Mouse (Mus musculus): ENCODE data around the gene Fut1. TPM values are rescaled to one million over a fixed set of nuclear protein-coding genes. Genes with fewer than 3 reads are reported as not detected.

Fut1 gene
- not detected for polyA plus RNA-seq (2014; fragmentation: Illumina TruSeq; extraction: RNeasy Lipid Tissue Mini Kit (QIAGEN cat#74804); ENCODE audit: insufficient read depth, low read depth, low replicate concordance)

GRCm38 (mm10) chr7:45617042-45617695 is at the start of gene Fut1:
Fut1 (plus strand) TSS chr7:45617289.

GRCm38 (mm10) chr7:45570103-45570741 is 46.9 kb upstream of the Fut1 start, which contains the start of gene Bcat2:
Bcat2 (plus strand) TSS chr7:45570153.

GRCm38 (mm10) chr7:45621443-45621842 is 4.4 kb downstream of the Fut1 start, which contains the start of gene Izumo1:
Izumo1 (plus strand) TSS chr7:45621811.

GRCm38 (mm10) chr7:45627261-45627660 is 10.2 kb downstream of the Fut1 start, which contains the start of gene Rasip1:
Rasip1 (plus strand) TSS chr7:45627488.

GRCm38 (mm10) chr7:45639561-45640027 is 22.5 kb downstream of the Fut1 start, which contains the start of gene Mamstr:
Mamstr (plus strand) TSS chr7:45639977.

GRCm38 (mm10) chr7:45666161-45666560 is 49.1 kb downstream of the Fut1 start, which contains the start of gene Fut2:
Fut2 (minus strand) TSS chr7:45666394.

Other genes starting within 250 kb of the Fut1 start
- not detected for gene Lin7b, start 246.7 kb upstream of the Fut1 start, polyA plus RNA-seq (2014; fragmentation: Illumina TruSeq; extraction: RNeasy Lipid Tissue Mini Kit (QIAGEN cat#74804); ENCODE audit: insufficient read depth, low read depth, low replicate concordance)
- 123 TPM for gene Snrnp70, start 221.5 kb upstream of the Fut1 start, polyA plus RNA-seq (2014; fragmentation: Illumina TruSeq; extraction: RNeasy Lipid Tissue Mini Kit (QIAGEN cat#74804); ENCODE audit: insufficient read depth, low read depth, low replicate concordance)
- gene Kcna7, start 211.6 kb upstream of the Fut1 start, polyA plus RNA-seq (2014; fragmentation: Illumina TruSeq; extraction: RNeasy Lipid Tissue Mini Kit (QIAGEN cat#74804); ENCODE audit: insufficient read depth, low read depth, low replicate concordance), result not detected
- 3.0 TPM for gene Ntf5, start 203.6 kb upstream of the Fut1 start, polyA plus RNA-seq (2014; fragmentation: Illumina TruSeq; extraction: RNeasy Lipid Tissue Mini Kit (QIAGEN cat#74804); ENCODE audit: insufficient read depth, low read depth, low replicate concordance)
- gene Lhb, start 196.5 kb upstream of the Fut1 start, polyA plus RNA-seq (2014; fragmentation: Illumina TruSeq; extraction: RNeasy Lipid Tissue Mini Kit (QIAGEN cat#74804); ENCODE audit: insufficient read depth, low read depth, low replicate concordance), result 5.9 TPM
- 8.9 TPM for gene Gys1, start 182.4 kb upstream of the Fut1 start, polyA plus RNA-seq (2014; fragmentation: Illumina TruSeq; extraction: RNeasy Lipid Tissue Mini Kit (QIAGEN cat#74804); ENCODE audit: insufficient read depth, low read depth, low replicate concordance)
- gene Ruvbl2, start 179.2 kb upstream of the Fut1 start, polyA plus RNA-seq (2014; fragmentation: Illumina TruSeq; extraction: RNeasy Lipid Tissue Mini Kit (QIAGEN cat#74804); ENCODE audit: insufficient read depth, low read depth, low replicate concordance), result 33.3 TPM
- 2,902 TPM for gene Ftl1, start 157.4 kb upstream of the Fut1 start, polyA plus RNA-seq (2014; fragmentation: Illumina TruSeq; extraction: RNeasy Lipid Tissue Mini Kit (QIAGEN cat#74804); ENCODE audit: insufficient read depth, low read depth, low replicate concordance)
- gene Bax, start 150.4 kb upstream of the Fut1 start, polyA plus RNA-seq (2014; fragmentation: Illumina TruSeq; extraction: RNeasy Lipid Tissue Mini Kit (QIAGEN cat#74804); ENCODE audit: insufficient read depth, low read depth, low replicate concordance), result 93.3 TPM
- not detected for gene Tulp2, start 135.4 kb upstream of the Fut1 start, polyA plus RNA-seq (2014; fragmentation: Illumina TruSeq; extraction: RNeasy Lipid Tissue Mini Kit (QIAGEN cat#74804); ENCODE audit: insufficient read depth, low read depth, low replicate concordance)
- not detected for gene Gm45808, start 130.5 kb upstream of the Fut1 start, polyA plus RNA-seq (2014; fragmentation: Illumina TruSeq; extraction: RNeasy Lipid Tissue Mini Kit (QIAGEN cat#74804); ENCODE audit: insufficient read depth, low read depth, low replicate concordance)
- 5.0 TPM for gene Dhdh, start 128.5 kb upstream of the Fut1 start, polyA plus RNA-seq (2014; fragmentation: Illumina TruSeq; extraction: RNeasy Lipid Tissue Mini Kit (QIAGEN cat#74804); ENCODE audit: insufficient read depth, low read depth, low replicate concordance)
- 134 TPM for gene Nucb1, start 106.9 kb upstream of the Fut1 start, polyA plus RNA-seq (2014; fragmentation: Illumina TruSeq; extraction: RNeasy Lipid Tissue Mini Kit (QIAGEN cat#74804); ENCODE audit: insufficient read depth, low read depth, low replicate concordance)
- gene Ppp1r15a, start 91.0 kb upstream of the Fut1 start, polyA plus RNA-seq (2014; fragmentation: Illumina TruSeq; extraction: RNeasy Lipid Tissue Mini Kit (QIAGEN cat#74804); ENCODE audit: insufficient read depth, low read depth, low replicate concordance), result 62.8 TPM
- gene Plekha4, start 91.0 kb upstream of the Fut1 start, polyA plus RNA-seq (2014; fragmentation: Illumina TruSeq; extraction: RNeasy Lipid Tissue Mini Kit (QIAGEN cat#74804); ENCODE audit: insufficient read depth, low read depth, low replicate concordance), result 5.7 TPM
- 0.54 TPM for gene Hsd17b14, start 62.4 kb upstream of the Fut1 start, polyA plus RNA-seq (2014; fragmentation: Illumina TruSeq; extraction: RNeasy Lipid Tissue Mini Kit (QIAGEN cat#74804); ENCODE audit: insufficient read depth, low read depth, low replicate concordance)
- gene Bcat2, start 47.1 kb upstream of the Fut1 start, polyA plus RNA-seq (2014; fragmentation: Illumina TruSeq; extraction: RNeasy Lipid Tissue Mini Kit (QIAGEN cat#74804); ENCODE audit: insufficient read depth, low read depth, low replicate concordance), result 43.0 TPM
- not detected for gene Fgf21, start 1.8 kb upstream of the Fut1 start, polyA plus RNA-seq (2014; fragmentation: Illumina TruSeq; extraction: RNeasy Lipid Tissue Mini Kit (QIAGEN cat#74804); ENCODE audit: insufficient read depth, low read depth, low replicate concordance)
- 0.38 TPM for gene Izumo1, start 4.5 kb downstream of the Fut1 start, polyA plus RNA-seq (2014; fragmentation: Illumina TruSeq; extraction: RNeasy Lipid Tissue Mini Kit (QIAGEN cat#74804); ENCODE audit: insufficient read depth, low read depth, low replicate concordance)
- 47.4 TPM for gene Rasip1, start 10.2 kb downstream of the Fut1 start, polyA plus RNA-seq (2014; fragmentation: Illumina TruSeq; extraction: RNeasy Lipid Tissue Mini Kit (QIAGEN cat#74804); ENCODE audit: insufficient read depth, low read depth, low replicate concordance)
- gene Mamstr, start 22.7 kb downstream of the Fut1 start, polyA plus RNA-seq (2014; fragmentation: Illumina TruSeq; extraction: RNeasy Lipid Tissue Mini Kit (QIAGEN cat#74804); ENCODE audit: insufficient read depth, low read depth, low replicate concordance), result 1.9 TPM
- 0.20 TPM for gene Fut2, start 49.1 kb downstream of the Fut1 start, polyA plus RNA-seq (2014; fragmentation: Illumina TruSeq; extraction: RNeasy Lipid Tissue Mini Kit (QIAGEN cat#74804); ENCODE audit: insufficient read depth, low read depth, low replicate concordance)
- gene Ntn5, start 66.7 kb downstream of the Fut1 start, polyA plus RNA-seq (2014; fragmentation: Illumina TruSeq; extraction: RNeasy Lipid Tissue Mini Kit (QIAGEN cat#74804); ENCODE audit: insufficient read depth, low read depth, low replicate concordance), result 0.75 TPM
- gene Sec1, start 77.1 kb downstream of the Fut1 start, polyA plus RNA-seq (2014; fragmentation: Illumina TruSeq; extraction: RNeasy Lipid Tissue Mini Kit (QIAGEN cat#74804); ENCODE audit: insufficient read depth, low read depth, low replicate concordance), result 0.90 TPM
- gene Car11, start 82.6 kb downstream of the Fut1 start, polyA plus RNA-seq (2014; fragmentation: Illumina TruSeq; extraction: RNeasy Lipid Tissue Mini Kit (QIAGEN cat#74804); ENCODE audit: insufficient read depth, low read depth, low replicate concordance), result 1.7 TPM
- gene Dbp, start 87.8 kb downstream of the Fut1 start, polyA plus RNA-seq (2014; fragmentation: Illumina TruSeq; extraction: RNeasy Lipid Tissue Mini Kit (QIAGEN cat#74804); ENCODE audit: insufficient read depth, low read depth, low replicate concordance), result 6.5 TPM
- gene Rpl18, start 98.2 kb downstream of the Fut1 start, polyA plus RNA-seq (2014; fragmentation: Illumina TruSeq; extraction: RNeasy Lipid Tissue Mini Kit (QIAGEN cat#74804); ENCODE audit: insufficient read depth, low read depth, low replicate concordance), result 1,283 TPM
- 16.2 TPM for gene Sphk2, start 100.7 kb downstream of the Fut1 start, polyA plus RNA-seq (2014; fragmentation: Illumina TruSeq; extraction: RNeasy Lipid Tissue Mini Kit (QIAGEN cat#74804); ENCODE audit: insufficient read depth, low read depth, low replicate concordance)
- gene Fam83e, start 103.9 kb downstream of the Fut1 start, polyA plus RNA-seq (2014; fragmentation: Illumina TruSeq; extraction: RNeasy Lipid Tissue Mini Kit (QIAGEN cat#74804); ENCODE audit: insufficient read depth, low read depth, low replicate concordance), result 3.8 TPM
- gene Spaca4, start 108.5 kb downstream of the Fut1 start, polyA plus RNA-seq (2014; fragmentation: Illumina TruSeq; extraction: RNeasy Lipid Tissue Mini Kit (QIAGEN cat#74804); ENCODE audit: insufficient read depth, low read depth, low replicate concordance), result not detected
- 0.09 TPM for gene Lmtk3, start 166.4 kb downstream of the Fut1 start, polyA plus RNA-seq (2014; fragmentation: Illumina TruSeq; extraction: RNeasy Lipid Tissue Mini Kit (QIAGEN cat#74804); ENCODE audit: insufficient read depth, low read depth, low replicate concordance)
- 2.2 TPM for gene Sult2b1, start 167.4 kb downstream of the Fut1 start, polyA plus RNA-seq (2014; fragmentation: Illumina TruSeq; extraction: RNeasy Lipid Tissue Mini Kit (QIAGEN cat#74804); ENCODE audit: insufficient read depth, low read depth, low replicate concordance)
- gene Cyth2, start 197.3 kb downstream of the Fut1 start, polyA plus RNA-seq (2014; fragmentation: Illumina TruSeq; extraction: RNeasy Lipid Tissue Mini Kit (QIAGEN cat#74804); ENCODE audit: insufficient read depth, low read depth, low replicate concordance), result 73.8 TPM
- gene Kcnj14, start 207.5 kb downstream of the Fut1 start, polyA plus RNA-seq (2014; fragmentation: Illumina TruSeq; extraction: RNeasy Lipid Tissue Mini Kit (QIAGEN cat#74804); ENCODE audit: insufficient read depth, low read depth, low replicate concordance), result not detected
- gene Grwd1, start 213.7 kb downstream of the Fut1 start, polyA plus RNA-seq (2014; fragmentation: Illumina TruSeq; extraction: RNeasy Lipid Tissue Mini Kit (QIAGEN cat#74804); ENCODE audit: insufficient read depth, low read depth, low replicate concordance), result 10.2 TPM